Mouse (Mus musculus): ENCODE data around the gene Rras2.
A peak's percentile ranks its signal among the peaks of the same experiment; 100 is the strongest.

Rras2 gene

GRCm38 (mm10) chr7:114117444-114117905, at the start of gene Rras2:
TSS of gene Rras2 (minus strand) at chr7:114117781.
- DNase-seq, result peak; percentile 91

- DNase-seq, result no peak
These were observed 45.4 kb upstream of the Rras2 start for GRCm38 (mm10) chr7:114162975-114163374.

GRCm38 (mm10) chr7:114161101-114161500, 43.5 kb upstream of the Rras2 start:
- no peak for DNase-seq

GRCm38 (mm10) chr7:114157716-114158278, 40.2 kb upstream of the Rras2 start:
- DNase-seq, result no peak

- no peak for DNase-seq
These were observed 38.8 kb upstream of the Rras2 start for GRCm38 (mm10) chr7:114156364-114156763.

GRCm38 (mm10) chr7:114155053-114155865, 37.7 kb upstream of the Rras2 start:
- DNase-seq, result no peak

- no peak for DNase-seq
These were observed 33.6 kb upstream of the Rras2 start for GRCm38 (mm10) chr7:114151036-114151780.

- no peak for DNase-seq
These were observed 32.0 kb upstream of the Rras2 start for GRCm38 (mm10) chr7:114149564-114149963.

- peak; percentile 69 for DNase-seq
These were observed 31.6 kb upstream of the Rras2 start for GRCm38 (mm10) chr7:114149135-114149534.

- DNase-seq, result no peak
These were observed 28.3 kb upstream of the Rras2 start for GRCm38 (mm10) chr7:114145841-114146240.

- DNase-seq, result peak; percentile 85
These were observed 24.7 kb upstream of the Rras2 start for GRCm38 (mm10) chr7:114142151-114142798.

- DNase-seq, result no peak
These were observed 22.4 kb upstream of the Rras2 start for GRCm38 (mm10) chr7:114140026-114140425.

GRCm38 (mm10) chr7:114139400-114139799, 21.8 kb upstream of the Rras2 start:
- DNase-seq, result no peak

- no peak for DNase-seq
These were observed 20.7 kb upstream of the Rras2 start for GRCm38 (mm10) chr7:114138261-114138660.

- DNase-seq, result no peak
These were observed 17.6 kb upstream of the Rras2 start for GRCm38 (mm10) chr7:114135166-114135565.

- DNase-seq, result no peak
These were observed 16.4 kb upstream of the Rras2 start for GRCm38 (mm10) chr7:114133957-114134356.

- DNase-seq, result no peak
These were observed 14.7 kb upstream of the Rras2 start for GRCm38 (mm10) chr7:114132316-114132715.

GRCm38 (mm10) chr7:114129281-114129680, 11.7 kb upstream of the Rras2 start:
- no peak for DNase-seq

- DNase-seq, result peak; percentile 72
These were observed 599 bp upstream of the Rras2 start for GRCm38 (mm10) chr7:114118180-114118579.

GRCm38 (mm10) chr7:114116711-114117351, 750 bp downstream of the Rras2 start:
- peak; percentile 71 for DNase-seq

- DNase-seq, result no peak
These were observed 1.6 kb downstream of the Rras2 start for GRCm38 (mm10) chr7:114115961-114116360.

GRCm38 (mm10) chr7:114114976-114115375, 2.6 kb downstream of the Rras2 start:
- no peak for DNase-seq

GRCm38 (mm10) chr7:114114284-114114683, 3.3 kb downstream of the Rras2 start:
- DNase-seq, result no peak

All from kidney, adult 9 months (tissue).